Mouse (Mus musculus): ENCODE data around the gene Ndst2. TPM values are rescaled to one million over a fixed set of nuclear protein-coding genes. Genes with fewer than 3 reads are reported as not detected.
"Not testable (repeated sequence)": the region's sequence is repeated elsewhere in the genome, so short reads cannot be mapped to it uniquely, and the experiment has no call there.

The Ndst2 gene
- polyA plus RNA-seq, 1 experiment: 4.8 TPM

GRCm38 (mm10) chr14:20725660-20726339 is 8.6 kb downstream of the Ndst2 start:
- Histone ChIP-seq H3K27ac (replicated peaks; ENCODE audit: low read depth, low read length) (no peak overlapping the region), H3K4me1 (ENCODE audit: control insufficient read depth, insufficient read depth, insufficient read length, low read length) (no peaks in the 10 kb centered on the region), H3K4me3 (ENCODE audit: insufficient read depth, low read depth, low read length) (no peak overlapping the region)

DNA sequence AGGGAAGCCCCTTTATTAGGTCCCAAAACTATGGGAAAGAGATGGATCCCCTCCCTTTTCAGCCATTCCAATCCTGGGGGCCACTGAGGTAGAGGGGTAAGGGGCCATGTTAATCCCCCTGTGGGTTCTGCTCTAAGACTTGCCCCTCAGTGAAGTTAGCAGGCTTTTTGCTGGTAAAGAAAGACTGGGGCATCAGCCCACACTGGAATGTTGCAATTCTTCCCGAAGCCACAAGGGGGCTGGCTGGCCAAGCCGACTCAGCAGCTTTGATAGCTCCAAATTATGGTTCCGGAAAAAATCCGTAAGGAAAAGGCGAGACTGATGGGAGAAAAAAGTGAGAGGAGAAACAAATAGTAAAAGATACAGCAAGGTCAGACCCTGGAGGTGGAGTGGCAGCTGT is 10.3 kb downstream of the Ndst2 start:
- Histone ChIP-seq H3K27ac (replicated peaks; ENCODE audit: low read depth, low read length) (no peak overlapping the region), H3K4me1 (ENCODE audit: control insufficient read depth, insufficient read depth, insufficient read length, low read length) (no peaks in the 10 kb centered on the region), H3K4me3 (ENCODE audit: insufficient read depth, low read depth, low read length) (no peak overlapping the region)

GRCm38 (mm10) chr14:20723006-20723405 is 11.4 kb downstream of the Ndst2 start:
- Histone ChIP-seq H3K4me1 (ENCODE audit: control insufficient read depth, insufficient read depth, insufficient read length, low read length) (no peaks in the 10 kb centered on the region), H3K27ac (replicated peaks; ENCODE audit: low read depth, low read length) (no peak overlapping the region), H3K4me3 (ENCODE audit: insufficient read depth, low read depth, low read length) (no peak overlapping the region)

- no peak overlapping the region for H3K27ac ChIP-seq (replicated peaks; ENCODE audit: low read depth, low read length)
- H3K4me1 ChIP-seq (ENCODE audit: control insufficient read depth, insufficient read depth, insufficient read length, low read length): no peaks in the 10 kb centered on the region
- H3K4me3 ChIP-seq (ENCODE audit: insufficient read depth, low read depth, low read length): no peak overlapping the region
Observed at GRCm38 (mm10) chr14:20721371-20721770, 13.0 kb downstream of the Ndst2 start.

GRCm38 (mm10) chr14:20719767-20720166 is 14.6 kb downstream of the Ndst2 start:
- Histone ChIP-seq H3K27ac (replicated peaks; ENCODE audit: low read depth, low read length) (no peak overlapping the region), H3K4me3 (ENCODE audit: insufficient read depth, low read depth, low read length) (no peak overlapping the region), H3K4me1 (ENCODE audit: control insufficient read depth, insufficient read depth, insufficient read length, low read length) (no peaks in the 10 kb centered on the region)

- Histone ChIP-seq H3K4me1 (ENCODE audit: control insufficient read depth, insufficient read depth, insufficient read length, low read length) (no peaks in the 10 kb centered on the region), H3K4me3 (ENCODE audit: insufficient read depth, low read depth, low read length) (no peak overlapping the region), H3K27ac (replicated peaks; ENCODE audit: low read depth, low read length) (no peak overlapping the region)
Observed at GRCm38 (mm10) chr14:20718443-20718842, 15.9 kb downstream of the Ndst2 start.

DNA sequence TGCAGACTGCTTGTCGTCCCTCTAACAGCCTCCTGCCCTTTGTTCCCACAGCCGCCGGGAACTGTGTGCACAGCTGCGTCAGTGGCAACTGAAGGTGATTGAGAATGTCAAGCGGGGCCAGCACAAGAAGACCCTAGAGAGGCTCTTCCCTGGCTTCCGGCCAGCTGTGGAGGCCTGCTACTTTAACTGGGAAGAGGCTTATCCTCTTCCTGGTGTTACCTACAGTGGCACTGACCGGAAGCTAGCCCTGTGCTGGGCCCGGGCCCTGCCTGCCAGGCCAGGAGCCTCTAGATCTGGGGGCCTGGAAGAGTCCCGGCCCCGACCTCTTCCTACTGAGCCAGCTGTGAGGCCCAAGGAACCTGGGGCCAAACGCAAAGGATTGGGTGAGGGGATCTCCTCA is 20.5 kb downstream of the Ndst2 start:
- Histone ChIP-seq H3K4me3 (ENCODE audit: insufficient read depth, low read depth, low read length) (no peak overlapping the region), H3K27ac (replicated peaks; ENCODE audit: low read depth, low read length) (no peak overlapping the region), H3K4me1 (ENCODE audit: control insufficient read depth, insufficient read depth, insufficient read length, low read length) (peaks cover 5% of the 10 kb centered on the region; the same call in 1 of the 2 replicates)

GRCm38 (mm10) chr14:20708239-20708638 is 26.1 kb downstream of the Ndst2 start:
- H3K4me1 ChIP-seq (ENCODE audit: control insufficient read depth, insufficient read depth, insufficient read length, low read length): peaks cover 10% of the 10 kb centered on the region; the same call in 1 of the 2 replicates
- peak overlapping the region; percentile 81 for H3K4me3 ChIP-seq (ENCODE audit: insufficient read depth, low read depth, low read length)
- 0 out of 2 replicates have a peak overlapping the region, but pooled peaks have one; percentile 6 for H3K27ac ChIP-seq (replicated peaks; ENCODE audit: low read depth, low read length)

- H3K27ac ChIP-seq (replicated peaks; ENCODE audit: low read depth, low read length): peak within 1 kb of the TSS; percentile 83
- H3K4me3 ChIP-seq (ENCODE audit: insufficient read depth, low read depth, low read length): peak within 1 kb of the TSS; percentile 81
- H3K4me1 ChIP-seq (ENCODE audit: control insufficient read depth, insufficient read depth, insufficient read length, low read length): peaks cover 10% of the 10 kb centered on the region; the same call in 1 of the 2 replicates
Observed at GRCm38 (mm10) chr14:20707201-20708190, 26.9 kb downstream of the Ndst2 start, which contains the start of gene Zswim8. Gene Zswim8, plus strand, starts transcription at chr14:20707552.

DNA sequence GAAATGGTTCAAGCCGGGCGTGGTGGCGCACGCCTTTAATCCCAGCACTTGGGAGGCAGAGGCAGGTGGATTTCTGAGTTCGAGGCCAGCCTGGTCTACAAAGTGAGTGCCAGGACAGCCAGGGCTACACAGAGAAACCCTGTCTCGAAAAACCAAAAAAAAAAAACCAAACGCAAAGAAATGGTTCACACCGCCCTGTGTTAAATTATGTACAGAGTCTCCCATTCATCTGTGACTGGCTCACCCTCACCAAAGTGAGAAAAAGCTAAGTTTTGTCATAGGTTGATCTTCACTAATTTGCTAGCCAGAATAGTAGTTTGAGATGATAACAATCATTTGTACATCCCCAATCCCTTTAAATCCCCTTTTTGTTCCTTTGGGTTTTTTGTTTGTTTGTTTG is 30.9 kb downstream of the Ndst2 start:
- H3K4me1 ChIP-seq (ENCODE audit: control insufficient read depth, insufficient read depth, insufficient read length, low read length): not testable (repeated sequence)
- H3K27ac ChIP-seq (replicated peaks; ENCODE audit: low read depth, low read length): peak overlapping the region; percentile 91; the same call in 1 of the 2 replicates
- H3K4me3 ChIP-seq (ENCODE audit: insufficient read depth, low read depth, low read length): peak overlapping the region; percentile 97

DNA sequence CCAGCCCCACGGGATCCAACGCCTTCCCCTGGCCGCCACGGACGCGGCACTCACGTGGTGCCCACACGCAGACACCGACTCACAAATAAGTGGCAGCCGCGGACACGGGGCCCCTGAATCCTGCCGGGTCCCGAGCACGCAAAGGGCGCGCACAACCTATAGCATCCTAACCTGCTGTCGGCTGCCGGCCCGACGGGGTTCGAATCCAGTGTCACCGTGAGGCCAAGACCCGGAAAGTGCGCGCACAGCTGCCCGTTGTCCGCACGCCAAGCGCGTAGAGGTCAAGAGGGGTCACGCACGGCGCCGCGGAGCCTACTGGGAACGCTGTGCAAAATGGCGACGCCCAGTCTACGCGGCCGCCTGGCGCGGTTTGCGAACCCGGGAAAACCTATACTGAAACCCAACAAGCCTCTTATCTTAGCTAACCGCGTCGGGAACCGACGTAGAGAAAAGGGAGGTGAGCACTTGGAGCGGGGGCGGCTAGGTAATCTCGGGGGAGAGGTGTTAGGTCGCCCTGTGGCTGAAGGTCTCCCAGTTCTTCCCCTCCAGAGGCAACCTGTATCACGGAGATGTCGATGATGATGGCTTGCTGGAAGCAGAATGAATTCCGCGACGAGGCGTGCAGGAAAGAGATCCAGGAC is 31.5 kb downstream of the Ndst2 start, which contains the start of gene Chchd1:
Gene Chchd1 (plus strand): TSS at position 266 of the 641 bp plus-strand sequence.
- Histone ChIP-seq H3K4me1 (ENCODE audit: control insufficient read depth, insufficient read depth, insufficient read length, low read length) (peaks cover 4% of the 10 kb centered on the region; the same call in 1 of the 2 replicates), H3K27ac (replicated peaks; ENCODE audit: low read depth, low read length) (peak within 1 kb of the TSS; percentile 93), H3K4me3 (ENCODE audit: insufficient read depth, low read depth, low read length) (peak within 1 kb of the TSS; percentile 97)

DNA sequence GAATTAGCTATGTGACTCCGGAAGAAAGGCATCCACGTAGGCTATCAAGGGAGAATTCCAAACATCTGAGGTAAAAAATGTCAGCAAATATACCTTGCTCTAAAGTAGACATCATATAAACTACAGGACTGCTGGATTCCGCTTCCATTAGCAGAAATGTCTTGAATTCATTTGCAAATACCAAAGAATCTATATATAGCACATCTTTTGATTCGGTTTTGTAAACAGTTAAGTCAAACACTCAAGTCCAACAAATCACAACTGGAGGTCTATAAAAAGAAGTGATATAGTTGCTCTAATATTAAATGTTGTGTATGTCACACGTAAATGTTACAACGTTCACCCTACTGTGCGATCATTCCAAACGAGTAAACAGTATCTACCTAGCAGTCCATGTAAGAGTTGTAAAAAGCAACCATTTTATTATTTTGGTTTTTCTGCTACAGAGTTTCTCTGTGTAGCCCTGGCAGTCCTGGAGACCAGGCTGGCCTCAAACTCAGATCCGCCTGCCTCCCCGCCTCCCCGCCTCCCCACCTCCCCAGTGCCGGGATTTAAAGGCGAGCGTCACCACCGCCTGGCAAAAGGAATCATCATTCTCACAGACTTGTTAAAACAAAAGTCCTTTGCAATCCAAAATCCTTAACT is 32.1 kb downstream of the Ndst2 start:
- peak overlapping the region; percentile 93 for H3K27ac ChIP-seq (replicated peaks; ENCODE audit: low read depth, low read length)
- peaks cover 4% of the 10 kb centered on the region; the same call in 1 of the 2 replicates for H3K4me1 ChIP-seq (ENCODE audit: control insufficient read depth, insufficient read depth, insufficient read length, low read length)
- peak overlapping the region; percentile 97 for H3K4me3 ChIP-seq (ENCODE audit: insufficient read depth, low read depth, low read length)

GRCm38 (mm10) chr14:20701554-20701953 is 32.8 kb downstream of the Ndst2 start:
- H3K27ac ChIP-seq (replicated peaks; ENCODE audit: low read depth, low read length): no peak overlapping the region
- H3K4me3 ChIP-seq (ENCODE audit: insufficient read depth, low read depth, low read length): peak overlapping the region; percentile 10; the same call in 1 of the 2 replicates
- H3K4me1 ChIP-seq (ENCODE audit: control insufficient read depth, insufficient read depth, insufficient read length, low read length): peaks cover 4% of the 10 kb centered on the region; the same call in 1 of the 2 replicates

DNA sequence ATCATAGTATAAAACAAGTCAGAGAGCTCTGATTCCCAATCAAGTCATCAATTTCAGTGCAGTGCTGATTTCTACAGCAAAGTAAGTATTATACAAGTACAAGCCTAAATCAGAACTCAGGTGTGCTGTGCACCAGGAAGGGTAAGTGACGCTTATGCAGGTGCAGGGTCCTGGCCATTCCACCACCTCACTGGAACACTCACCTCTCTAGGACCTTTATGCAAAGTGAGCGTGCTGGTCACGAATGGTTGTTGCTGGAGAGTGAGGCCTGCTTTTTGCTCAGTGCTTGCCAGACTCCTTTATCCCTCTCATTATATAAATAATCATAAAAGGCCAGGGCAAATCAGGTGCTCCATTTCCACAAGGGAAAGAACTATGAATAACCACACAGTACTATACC is 34.0 kb downstream of the Ndst2 start:
- Histone ChIP-seq H3K4me1 (ENCODE audit: control insufficient read depth, insufficient read depth, insufficient read length, low read length) (peaks cover 6% of the 10 kb centered on the region; the same call in 1 of the 2 replicates), H3K4me3 (ENCODE audit: insufficient read depth, low read depth, low read length) (no peak overlapping the region), H3K27ac (replicated peaks; ENCODE audit: low read depth, low read length) (no peak overlapping the region)

Data from brown adipose tissue, adult 24 weeks (tissue).